Mouse (Mus musculus): ENCODE measurements around the gene Meis2.

DNA sequence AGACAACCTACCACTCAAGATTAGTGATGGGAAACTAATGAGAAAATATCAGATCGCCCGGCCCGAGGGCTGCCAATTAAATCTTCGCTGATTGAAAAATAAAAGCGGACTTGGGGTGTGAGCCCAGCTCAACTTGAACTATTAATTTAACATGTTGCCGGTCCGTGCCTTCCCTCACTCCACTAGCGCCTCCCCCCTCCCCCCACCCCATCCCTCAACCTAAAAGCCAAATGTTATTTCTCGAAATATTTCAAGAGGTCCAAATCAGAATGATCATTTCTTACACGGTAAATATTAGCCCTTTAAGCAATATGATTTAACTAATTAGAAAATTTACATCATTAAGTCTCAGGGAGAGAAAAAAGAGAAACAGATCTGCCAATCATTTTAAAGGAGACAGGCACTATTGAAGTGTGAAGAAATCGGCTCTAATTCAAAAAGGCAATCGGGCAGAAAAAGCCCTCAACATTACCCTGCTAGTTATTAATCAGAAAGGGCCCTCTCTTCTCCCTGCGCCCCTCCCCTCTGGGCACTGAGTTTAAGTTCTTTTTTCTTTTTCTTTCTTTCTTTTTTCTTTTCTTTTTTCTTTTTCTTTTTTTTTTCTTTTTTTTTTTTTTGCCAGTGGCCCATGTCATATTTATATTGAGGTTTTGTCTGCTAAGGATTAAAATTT is 209.1 kb downstream of the Meis2 start:
- TF ChIP-seq MAFK (IDR thresholded peaks at IDR 0.05; ENCODE audit: insufficient read depth, low read depth, low read length): no peak
- no peak for TF ChIP-seq ZC3H11A (IDR thresholded peaks at IDR 0.05; ENCODE audit: borderline replicate concordance, low read depth, low read length)

Data from ES-E14 (cell line).